Mouse (Mus musculus): ENCODE measurements around the gene Wdr41. TPM values are rescaled to one million over a fixed set of nuclear protein-coding genes. Genes with fewer than 3 reads are reported as not detected.

Gene Wdr41
- 28.1 TPM for polyA plus RNA-seq (2015; fragmentation: Illumina TruSeq; extraction: RNeasy Lipid Tissue Mini Kit (QIAGEN cat#74804); ENCODE audit: insufficient read depth, low replicate concordance)

GRCm38 (mm10) chr13:94976219-94977186 is at the start of gene Wdr41:
Gene Wdr41, plus strand, starts transcription at chr13:94976344.

Other genes starting within 250 kb of the Wdr41 start
- 342 TPM for gene Tbca, start 187.4 kb upstream of the Wdr41 start, polyA plus RNA-seq (2015; fragmentation: Illumina TruSeq; extraction: RNeasy Lipid Tissue Mini Kit (QIAGEN cat#74804); ENCODE audit: insufficient read depth, low replicate concordance)
- gene Otp, start 100.7 kb upstream of the Wdr41 start, polyA plus RNA-seq (2015; fragmentation: Illumina TruSeq; extraction: RNeasy Lipid Tissue Mini Kit (QIAGEN cat#74804); ENCODE audit: insufficient read depth, low replicate concordance): not detected